Mouse (Mus musculus) liver, embryonic 15.5 days (tissue): ENCODE results near the gene Tmem17. TPM values are rescaled to one million over a fixed set of nuclear protein-coding genes. Genes with fewer than 3 reads are reported as not detected.

Experiments
- ATAC-seq: fragments of 200-750 bp; cut with Nextera tagmentation; 2 replicates; pipeline ENCODE4 v1.8.0; 2017; ENCODE audit warnings: moderate number of reproducible peaks, mild to moderate bottlenecking, moderate library complexity; ENCODE audit not compliant: insufficient read depth
- H3K27ac ChIP-seq: fragments of 300-500 bp; sonication (generic); replicated peaks from 2 replicates; pipeline ENCODE4 v1.5.1; 2015; ENCODE audit warnings: mild to moderate bottlenecking, inconsistent platforms
- H3K27me3 ChIP-seq: fragments of 300-500 bp; sonication (generic); 2 replicates; pipeline ENCODE4 v1.6.1; 2015; ENCODE audit warnings: mild to moderate bottlenecking, inconsistent platforms
- H3K36me3 ChIP-seq: fragments of 300-500 bp; sonication (generic); replicated peaks from 2 replicates; pipeline ENCODE4 v1.6.1; 2015; ENCODE audit warnings: moderate library complexity, mild to moderate bottlenecking, inconsistent platforms
- H3K4me1 ChIP-seq: fragments of 300-500 bp; sonication (generic); replicated peaks from 2 replicates; pipeline ENCODE4 v1.6.1; 2015; ENCODE audit warnings: inconsistent platforms
- H3K4me2 ChIP-seq: fragments of 300-500 bp; sonication (generic); 2 replicates; pipeline ENCODE4 v1.6.1; 2015; ENCODE audit warnings: moderate library complexity, mild to moderate bottlenecking, inconsistent platforms
- H3K4me3 ChIP-seq: fragments of 300-500 bp; sonication (generic); replicated peaks from 2 replicates; pipeline ENCODE4 v1.5.1; 2015; ENCODE audit warnings: mild to moderate bottlenecking, inconsistent platforms
- H3K9ac ChIP-seq: fragments of 300-500 bp; sonication (generic); 2 replicates; pipeline ENCODE4 v1.6.1; 2015; ENCODE audit warnings: moderate library complexity, mild to moderate bottlenecking, inconsistent platforms
- H3K9me3 ChIP-seq: fragments of 300-500 bp; sonication (generic); replicated peaks from 2 replicates; pipeline ENCODE4 v1.6.1; 2016; ENCODE audit warnings: inconsistent platforms
- WGBS: fragments of 180-500 bp; shearing (Covaris S2); methylation state at CpG from one replicate; pipeline ENCODE4 v1.1.7; 2015; ENCODE audit warnings: mixed read lengths; ENCODE audit not compliant: insufficient replicate concordance; 5-methylcytosine and 5-hydroxymethylcytosine counted together
- polyA plus RNA-seq: library from polyadenylated mRNA; unstranded; fragments of >200 nt; fragmentation: Nextera tagmentation; extraction: Ambion mirVana; gene quantifications from 2 replicates; pipeline ENCODE4 v1.2.1, GENCODE M21; 2015

The Tmem17 gene
- 1.5 and 1.8 TPM in 2 replicates for polyA plus RNA-seq

- H3K9ac ChIP-seq: peak within 1 kb of the TSS; percentile 64
- 1% methylated on average over 73 of the region's 73 CpGs for WGBS
Measured at GRCm38 (mm10) chr11:22512038-22513001, at the start of gene Tmem17. Gene Tmem17, plus strand, starts transcription at chr11:22512088.

GRCm38 (mm10) chr11:22479836-22480619, 31.9 kb upstream of the Tmem17 start:
- no peak for ATAC-seq

More at GRCm38 (mm10) chr11:22512038-22513001, at the start of gene Tmem17:
- Histone ChIP-seq H3K4me2 (peak within 1 kb of the TSS; percentile 85), H3K4me1 (peaks cover 9% of the 10 kb centered on the region; the same call in 1 of the 2 replicates), H3K27ac (peak within 1 kb of the TSS; percentile 72), H3K36me3 (no peaks in the 10 kb centered on the region), H3K27me3 (no peaks in the 10 kb centered on the region), H3K9me3 (no peaks in the 10 kb centered on the region), H3K4me3 (peak within 1 kb of the TSS; percentile 72)
- peak; percentile 90 for ATAC-seq

GRCm38 (mm10) chr11:22481639-22482361, 30.1 kb upstream of the Tmem17 start:
- H3K4me2 ChIP-seq: no peak overlapping the region
- no peaks in the 10 kb centered on the region for H3K27me3 ChIP-seq
- no peak for ATAC-seq
- no peaks in the 10 kb centered on the region for H3K9me3 ChIP-seq
- WGBS: 64% methylated on average over 1 of the region's 1 CpGs
- no peak overlapping the region for H3K27ac ChIP-seq
- H3K36me3 ChIP-seq: no peaks in the 10 kb centered on the region
- H3K4me3 ChIP-seq: no peak overlapping the region
- no peak overlapping the region for H3K9ac ChIP-seq
- no peaks in the 10 kb centered on the region for H3K4me1 ChIP-seq

More at GRCm38 (mm10) chr11:22479836-22480619, 31.9 kb upstream of the Tmem17 start:
- no peak overlapping the region for H3K4me2 ChIP-seq
- no peaks in the 10 kb centered on the region for H3K9me3 ChIP-seq
- no peaks in the 10 kb centered on the region for H3K4me1 ChIP-seq
- H3K36me3 ChIP-seq: no peaks in the 10 kb centered on the region
- H3K4me3 ChIP-seq: no peak overlapping the region
- no peaks in the 10 kb centered on the region for H3K27me3 ChIP-seq
- H3K9ac ChIP-seq: no peak overlapping the region
- H3K27ac ChIP-seq: no peak overlapping the region
- WGBS: 46% methylated on average over 3 of the region's 3 CpGs

- no peaks in the 10 kb centered on the region for H3K4me1 ChIP-seq
- 76% methylated on average over 3 of the region's 3 CpGs for WGBS
- no peak for ATAC-seq
Measured at GRCm38 (mm10) chr11:22482362-22482760, 29.5 kb upstream of the Tmem17 start.

GRCm38 (mm10) chr11:22493694-22494319, 18.1 kb upstream of the Tmem17 start:
- Histone ChIP-seq H3K27ac (no peak overlapping the region), H3K36me3 (no peaks in the 10 kb centered on the region), H3K4me3 (no peak overlapping the region), H3K4me2 (no peak overlapping the region), H3K9ac (no peak overlapping the region), H3K9me3 (no peaks in the 10 kb centered on the region), H3K4me1 (no peaks in the 10 kb centered on the region), H3K27me3 (no peaks in the 10 kb centered on the region)
- no peak for ATAC-seq
- WGBS: 61% methylated on average over 2 of the region's 2 CpGs

More at GRCm38 (mm10) chr11:22482362-22482760, 29.5 kb upstream of the Tmem17 start:
- no peaks in the 10 kb centered on the region for H3K27me3 ChIP-seq
- H3K36me3 ChIP-seq: no peaks in the 10 kb centered on the region
- H3K4me3 ChIP-seq: no peak overlapping the region
- H3K9me3 ChIP-seq: no peaks in the 10 kb centered on the region
- no peak overlapping the region for H3K4me2 ChIP-seq
- H3K9ac ChIP-seq: no peak overlapping the region
- no peak overlapping the region for H3K27ac ChIP-seq

- no peak overlapping the region for H3K4me3 ChIP-seq
- no peaks in the 10 kb centered on the region for H3K4me1 ChIP-seq
- H3K4me2 ChIP-seq: no peak overlapping the region
- no peak overlapping the region for H3K27ac ChIP-seq
- H3K27me3 ChIP-seq: no peaks in the 10 kb centered on the region
- H3K36me3 ChIP-seq: no peaks in the 10 kb centered on the region
- no peaks in the 10 kb centered on the region for H3K9me3 ChIP-seq
- no peak for ATAC-seq
- no peak overlapping the region for H3K9ac ChIP-seq
Measured at GRCm38 (mm10) chr11:22494941-22495340, 16.9 kb upstream of the Tmem17 start.

GRCm38 (mm10) chr11:22499396-22499795, 12.5 kb upstream of the Tmem17 start:
- Histone ChIP-seq H3K9ac (no peak overlapping the region), H3K27ac (no peak overlapping the region), H3K4me3 (no peak overlapping the region), H3K4me2 (no peak overlapping the region), H3K4me1 (no peaks in the 10 kb centered on the region), H3K27me3 (no peaks in the 10 kb centered on the region), H3K36me3 (no peaks in the 10 kb centered on the region), H3K9me3 (no peaks in the 10 kb centered on the region)
- 78% methylated on average over 6 of the region's 6 CpGs for WGBS
- ATAC-seq: no peak

- ATAC-seq: no peak
- Histone ChIP-seq H3K4me1 (no peaks in the 10 kb centered on the region), H3K4me3 (no peak overlapping the region), H3K27me3 (no peaks in the 10 kb centered on the region), H3K4me2 (no peak overlapping the region), H3K9me3 (no peaks in the 10 kb centered on the region), H3K9ac (no peak overlapping the region), H3K36me3 (no peaks in the 10 kb centered on the region), H3K27ac (no peak overlapping the region)
Measured at GRCm38 (mm10) chr11:22499886-22500285, 12.0 kb upstream of the Tmem17 start.

- Histone ChIP-seq H3K27ac (no peak overlapping the region), H3K9ac (no peak overlapping the region), H3K27me3 (no peaks in the 10 kb centered on the region), H3K4me1 (no peaks in the 10 kb centered on the region), H3K4me2 (no peak overlapping the region), H3K4me3 (no peak overlapping the region), H3K9me3 (no peaks in the 10 kb centered on the region), H3K36me3 (no peaks in the 10 kb centered on the region)
- WGBS: 61% methylated on average over 9 of the region's 9 CpGs
- no peak for ATAC-seq
Measured at GRCm38 (mm10) chr11:22500771-22501566, 10.9 kb upstream of the Tmem17 start.

GRCm38 (mm10) chr11:22513075-22513474, 1.2 kb downstream of the Tmem17 start:
- Histone ChIP-seq H3K36me3 (no peaks in the 10 kb centered on the region), H3K9ac (peak overlapping the region; percentile 64; the same call in 1 of the 2 replicates), H3K4me3 (peak overlapping the region; percentile 72), H3K9me3 (no peaks in the 10 kb centered on the region), H3K4me1 (peaks cover 9% of the 10 kb centered on the region; the same call in 1 of the 2 replicates), H3K27me3 (no peaks in the 10 kb centered on the region), H3K4me2 (peak overlapping the region; percentile 85), H3K27ac (peak overlapping the region; percentile 72)
- WGBS: 66% methylated on average over 11 of the region's 11 CpGs
- no peak for ATAC-seq
